In the genomic region with DNA sequence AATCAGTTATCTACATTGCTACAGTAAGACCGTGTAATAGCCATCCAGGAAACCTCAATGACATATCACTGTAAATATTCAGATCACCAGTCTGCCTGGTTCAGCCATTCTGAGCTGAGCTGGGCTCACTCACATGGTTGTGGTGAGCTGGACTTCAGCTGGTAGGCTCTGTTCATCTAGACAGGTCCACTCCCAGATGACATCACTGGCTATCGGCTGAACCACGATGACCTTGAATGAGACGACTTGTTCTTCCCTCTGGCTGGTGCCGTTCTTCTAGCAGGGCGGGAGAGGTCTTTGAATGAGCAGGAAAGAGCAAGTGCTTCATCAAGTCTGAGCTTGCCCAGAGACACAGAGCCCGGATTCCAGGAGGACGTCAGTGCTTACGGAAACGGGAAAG, we compare ENCODE assay signal across 21 mouse cellular contexts. TPM values are rescaled to one million over a fixed set of nuclear protein-coding genes. Genes with fewer than 3 reads are reported as not detected.
A peak's percentile ranks its signal among the peaks of the same experiment; 100 is the strongest.
DNase-seq lines count a peak whose midpoint lies in the region; ATAC-seq and TF ChIP-seq lines count a peak whose summit lies in the region.
"Had no signal": no experiment of that assay in that cellular context is flagged by ENCODE, and none has a peak within 500 bp of the region (broad histone marks: within the 10 kb centered on the region; RNA-seq: fewer than 3 reads in every experiment).

No protein-coding gene starts in this region.

- H3K36me3 ChIP-seq in stomach, postnatal 0 days (ENCODE audit: control insufficient read depth, insufficient read depth, low read length): no peaks in the 10 kb centered on the region
- H3K36me3 ChIP-seq in hindbrain, embryonic 10.5 days: no peaks in the 10 kb centered on the region
- H3K36me3 ChIP-seq: embryonic facial prominence, embryonic 15.5 days; forebrain, embryonic 15.5 days; heart, embryonic 10.5 days; hindbrain, embryonic 13.5 days; intestine, embryonic 15.5 days had no signal

- H3K9ac ChIP-seq in stomach, postnatal 0 days (ENCODE audit: low read length): no peak overlapping the region
- H3K9ac ChIP-seq: embryonic facial prominence, embryonic 15.5 days; forebrain, embryonic 15.5 days; hindbrain, embryonic 13.5 days; intestine, embryonic 15.5 days had no signal

- DNase-seq in adrenal gland, adult 2 months: peak; percentile 10
- no peak for DNase-seq in adrenal gland, postnatal 14 days
- DNase-seq in urinary bladder, postnatal 36 days (ENCODE audit: low spot score in 2 of 2): peak; percentile 9 to 20
- DNase-seq in urinary bladder, postnatal 25 days (ENCODE audit: low spot score): no peak
- DNase-seq in fibroblast of lung, adult 2 months (ENCODE audit: low read depth): peak; percentile 40
- no peak for DNase-seq in stomach, postnatal 0 days (ENCODE audit: low spot score)
- DNase-seq in kidney, adult 8-10 months: no peak
- DNase-seq in hindbrain, embryonic 10.5 days (ENCODE audit: low spot score): no peak
- DNase-seq: cerebellum, adult 18-20 months; cerebellum, adult 9-11 months; cerebellum, postnatal 36 days; gastrocnemius, postnatal 10 days; heart, adult 18-20 months; heart, postnatal 10 days; heart, postnatal 4 days had no signal

- H3K4me1 ChIP-seq in stomach, postnatal 0 days (replicated peaks; ENCODE audit: control insufficient read depth, insufficient read depth): no peaks in the 10 kb centered on the region
- H3K4me1 ChIP-seq in hindbrain, embryonic 10.5 days (replicated peaks): 0 out of 2 replicates have a peak, but pooled peaks cover 4% of the 10 kb centered on the region
- H3K4me1 ChIP-seq: embryonic facial prominence, embryonic 15.5 days; heart, embryonic 10.5 days; intestine, embryonic 15.5 days had no signal

- H3K9me3 ChIP-seq in stomach, postnatal 0 days (ENCODE audit: control insufficient read depth, low read length): no peaks in the 10 kb centered on the region
- no peaks in the 10 kb centered on the region for H3K9me3 ChIP-seq in hindbrain, embryonic 10.5 days
- H3K9me3 ChIP-seq: embryonic facial prominence, embryonic 15.5 days; forebrain, embryonic 15.5 days; heart, embryonic 10.5 days; hindbrain, embryonic 13.5 days; intestine, embryonic 15.5 days had no signal

- TF ChIP-seq EP300 in stomach, postnatal 0 days (optimal IDR thresholded peaks at IDR 0.05): no peak

- no peak for TF ChIP-seq CTCF in stomach, postnatal 0 days (IDR thresholded peaks at IDR 0.05; ENCODE audit: low read depth)

- H3K4me3 ChIP-seq in stomach, postnatal 0 days (ENCODE audit: low read depth, low read length): no peak overlapping the region
- H3K4me3 ChIP-seq in hindbrain, embryonic 10.5 days: no peak overlapping the region
- H3K4me3 ChIP-seq: embryonic facial prominence, embryonic 15.5 days; erythroblast, embryonic 14.5 days; forebrain, embryonic 15.5 days; heart, embryonic 10.5 days; hindbrain, embryonic 13.5 days; intestine, embryonic 15.5 days had no signal

- 62% methylated on average over 10 of the region's 10 CpGs for WGBS in stomach, postnatal 0 days
- WGBS in hindbrain, embryonic 10.5 days: 91% methylated on average over 10 of the region's 10 CpGs

- H3K27ac ChIP-seq in stomach, postnatal 0 days (replicated peaks): no peak overlapping the region
- no peak overlapping the region for H3K27ac ChIP-seq in hindbrain, embryonic 10.5 days
- H3K27ac ChIP-seq: embryonic facial prominence, embryonic 15.5 days; forebrain, embryonic 15.5 days; heart, embryonic 10.5 days; hindbrain, embryonic 13.5 days; intestine, embryonic 15.5 days had no signal

- no peaks in the 10 kb centered on the region for H3K27me3 ChIP-seq in stomach, postnatal 0 days (ENCODE audit: control insufficient read depth, insufficient read depth, low read length)
- no peaks in the 10 kb centered on the region for H3K27me3 ChIP-seq in hindbrain, embryonic 10.5 days (ENCODE audit: insufficient read depth, poor library complexity, severe bottlenecking)
- H3K27me3 ChIP-seq: embryonic facial prominence, embryonic 15.5 days; forebrain, embryonic 15.5 days; hindbrain, embryonic 13.5 days; intestine, embryonic 15.5 days had no signal

- H3K4me2 ChIP-seq in stomach, postnatal 0 days (replicated peaks; ENCODE audit: low read depth): no peak overlapping the region
- H3K4me2 ChIP-seq: embryonic facial prominence, embryonic 15.5 days; forebrain, embryonic 15.5 days; hindbrain, embryonic 13.5 days; intestine, embryonic 15.5 days had no signal

- ATAC-seq in stomach, postnatal 0 days (ENCODE audit: low FRiP score, low TSS enrichment): peak; percentile 74
- ATAC-seq: forebrain, embryonic 15.5 days; intestine, embryonic 15.5 days had no signal

RNA-seq across cellular contexts. Expression of a gene that starts 19.7 kb away (rescaled TPM):
- 1 to 10 TPM; 5.7 to 10.0 TPM for total RNA-seq in adrenal gland, adult 2 months (2021)
- polyA plus RNA-seq in adrenal gland, adult 2 months (2012; rRNA removed): 12.7 and 14.6 TPM in 2 replicates
- total RNA-seq in adrenal gland, postnatal 14 days (2021): 3.9 and 5.9 TPM in 2 replicates
- polyA plus RNA-seq in stomach, postnatal 0 days (2015; fragmentation: Nextera tagmentation; extraction: Ambion mirVana): 1.8 and 1.9 TPM in 2 replicates
- polyA plus RNA-seq in hindbrain, embryonic 10.5 days (2016; fragmentation: Nextera tagmentation; extraction: Ambion mirVana): 5.6 and 8.4 TPM in 2 replicates
- polyA plus RNA-seq: erythroblast, embryonic 14.5 days had no signal

Comparison
In these comparisons a context has a peak if more than half of its experiments do, and no peak if none do; other contexts are left out.
1. DNase-seq: peak in adrenal gland, adult 2 months (single experiment), urinary bladder, postnatal 36 days (2 of 2) and fibroblast of lung, adult 2 months (single experiment); none in adrenal gland, postnatal 14 days (single experiment), urinary bladder, postnatal 25 days (single experiment), stomach, postnatal 0 days (single experiment), kidney, adult 8-10 months (0 of 2) and hindbrain, embryonic 10.5 days (single experiment).